ENCODE assay signal across 24 mouse cellular contexts in the genomic region with DNA sequence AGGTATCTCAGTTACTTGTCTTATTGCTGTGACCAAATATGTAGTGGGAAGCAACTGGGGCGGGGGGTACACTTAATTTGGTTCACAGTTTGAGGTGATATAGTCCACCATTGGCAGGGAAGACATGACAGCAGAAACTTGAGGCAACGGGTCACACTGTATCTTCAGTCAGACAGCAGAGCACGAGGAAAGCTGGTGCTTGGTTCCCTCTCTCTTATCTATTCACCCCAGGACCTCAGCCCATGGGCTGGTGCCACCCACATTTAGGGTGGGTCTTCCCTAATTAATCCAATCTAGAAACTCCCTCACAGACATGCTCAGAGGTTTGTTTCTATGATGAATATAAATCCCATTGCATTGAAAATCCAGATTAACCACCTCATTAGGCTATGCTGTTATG. TPM values are rescaled to one million over a fixed set of nuclear protein-coding genes. Genes with fewer than 3 reads are reported as not detected.
DNase-seq lines count a peak whose midpoint lies in the region; ATAC-seq and TF ChIP-seq lines count a peak whose summit lies in the region.
"Had no signal": no experiment of that assay in that cellular context is flagged by ENCODE, and none has a peak within 500 bp of the region (broad histone marks: within the 10 kb centered on the region; RNA-seq: fewer than 3 reads in every experiment).

No protein-coding gene starts in this region.

- H3K9ac ChIP-seq in heart, embryonic 12.5 days = no peak overlapping the region
- H3K9ac ChIP-seq in liver, embryonic 13.5 days = no peak overlapping the region
- H3K9ac ChIP-seq in stomach, postnatal 0 days (ENCODE audit: low read length) = no peak overlapping the region
- H3K9ac ChIP-seq: forebrain, embryonic 15.5 days; hindbrain, embryonic 14.5 days; neural tube, embryonic 15.5 days had no signal

- WGBS in heart, embryonic 12.5 days = 58% methylated on average over 3 of the region's 3 CpGs
- 19% methylated on average over 3 of the region's 3 CpGs for WGBS in liver, embryonic 13.5 days (ENCODE audit: insufficient replicate concordance)
- 67% methylated on average over 3 of the region's 3 CpGs for WGBS in stomach, postnatal 0 days

- H3K9me3 ChIP-seq in heart, embryonic 12.5 days (replicated peaks) = no peaks in the 10 kb centered on the region
- H3K9me3 ChIP-seq in liver, embryonic 13.5 days (replicated peaks) = no peaks in the 10 kb centered on the region
- no peaks in the 10 kb centered on the region for H3K9me3 ChIP-seq in stomach, postnatal 0 days (ENCODE audit: control insufficient read depth, low read length)
- H3K9me3 ChIP-seq: forebrain, embryonic 15.5 days; G1E; neural tube, embryonic 15.5 days had no signal

- no peak for TF ChIP-seq CTCF in stomach, postnatal 0 days (IDR thresholded peaks at IDR 0.05; ENCODE audit: low read depth)

- peak; percentile 61; the same call in 1 of the 2 replicates for ATAC-seq in heart, embryonic 12.5 days (ENCODE audit: insufficient number of reproducible peaks, low FRiP score)
- ATAC-seq in erythroblast, adult 5-6 weeks (replicated peaks; ENCODE audit: low FRiP score, poor library complexity, severe bottlenecking) = peak; percentile 88
- ATAC-seq in liver, embryonic 13.5 days (ENCODE audit: low read depth) = peak; percentile 87
- peak; percentile 75 for ATAC-seq in megakaryocyte-erythroid progenitor cell, adult 5-6 weeks (replicated peaks; ENCODE audit: low FRiP score, low TSS enrichment, poor library complexity, severe bottlenecking)
- no peak for ATAC-seq in stomach, postnatal 0 days (ENCODE audit: low FRiP score, low TSS enrichment)
- ATAC-seq: activated CD4-positive, CD25-positive, alpha-beta regulatory T cell, adult 4 months; forebrain, embryonic 15.5 days; inflammation-experienced regulatory T-cells, adult 6 months; lung, postnatal 0 days had no signal

- H3K27ac ChIP-seq in heart, embryonic 12.5 days (ENCODE audit: poor library complexity, severe bottlenecking) = no peak overlapping the region
- H3K27ac ChIP-seq in liver, embryonic 13.5 days = no peak overlapping the region
- H3K27ac ChIP-seq in stomach, postnatal 0 days (replicated peaks) = no peak overlapping the region
- H3K27ac ChIP-seq: forebrain, embryonic 15.5 days; hindbrain, embryonic 14.5 days; left cerebral cortex, adult 2 months; macrophage; neural tube, embryonic 15.5 days had no signal

- H3K4me2 ChIP-seq in heart, embryonic 12.5 days = no peak overlapping the region
- H3K4me2 ChIP-seq in liver, embryonic 13.5 days = no peak overlapping the region
- no peak overlapping the region for H3K4me2 ChIP-seq in stomach, postnatal 0 days (replicated peaks; ENCODE audit: low read depth)
- H3K4me2 ChIP-seq: forebrain, embryonic 15.5 days; hindbrain, embryonic 14.5 days; midbrain, embryonic 11.5 days; neural tube, embryonic 15.5 days had no signal

- no peak for DNase-seq in heart, postnatal 4 days
- no peak for DNase-seq in liver, embryonic 13.5 days
- no peak for DNase-seq in stomach, postnatal 0 days (ENCODE audit: low spot score)
- DNase-seq in cerebellum, postnatal 36 days = no peak
- DNase-seq: adrenal gland, postnatal 10 days; cerebellum, adult 2 months; cerebellum, postnatal 25 days; kidney, adult 8-10 months; kidney, postnatal 10 days; right cerebral cortex, adult 18-20 months had no signal

- no peak overlapping the region for H3K4me3 ChIP-seq in heart, embryonic 12.5 days
- H3K4me3 ChIP-seq in liver, embryonic 13.5 days (replicated peaks) = no peak overlapping the region
- H3K4me3 ChIP-seq in stomach, postnatal 0 days (ENCODE audit: low read depth, low read length) = no peak overlapping the region
- H3K4me3 ChIP-seq: forebrain, embryonic 15.5 days; left cerebral cortex, adult 2 months; neural tube, embryonic 15.5 days had no signal

- no peaks in the 10 kb centered on the region for H3K4me1 ChIP-seq in heart, embryonic 12.5 days (replicated peaks)
- H3K4me1 ChIP-seq in liver, embryonic 13.5 days (replicated peaks) = peaks cover 13% of the 10 kb centered on the region
- H3K4me1 ChIP-seq in stomach, postnatal 0 days (replicated peaks; ENCODE audit: control insufficient read depth, insufficient read depth) = no peaks in the 10 kb centered on the region
- H3K4me1 ChIP-seq: forebrain, embryonic 15.5 days had no signal

- H3K27me3 ChIP-seq in heart, embryonic 12.5 days (replicated peaks) = no peaks in the 10 kb centered on the region
- no peaks in the 10 kb centered on the region for H3K27me3 ChIP-seq in liver, embryonic 13.5 days
- H3K27me3 ChIP-seq in stomach, postnatal 0 days (ENCODE audit: control insufficient read depth, insufficient read depth, low read length) = no peaks in the 10 kb centered on the region
- H3K27me3 ChIP-seq: CH12.LX; forebrain, embryonic 15.5 days; neural tube, embryonic 15.5 days had no signal

- no peaks in the 10 kb centered on the region for H3K36me3 ChIP-seq in heart, embryonic 12.5 days
- H3K36me3 ChIP-seq in liver, embryonic 13.5 days = no peaks in the 10 kb centered on the region
- H3K36me3 ChIP-seq in stomach, postnatal 0 days (ENCODE audit: control insufficient read depth, insufficient read depth, low read length) = no peaks in the 10 kb centered on the region
- H3K36me3 ChIP-seq: forebrain, embryonic 15.5 days; G1E; neural tube, embryonic 15.5 days had no signal

- TF ChIP-seq EP300 in stomach, postnatal 0 days (optimal IDR thresholded peaks at IDR 0.05) = no peak

RNA-seq across cellular contexts. Expression of gene Otud1, which starts 56.5 kb away (rescaled TPM):
- polyA plus RNA-seq in heart, embryonic 12.5 days (2016; fragmentation: Nextera tagmentation; extraction: Ambion mirVana) = 11.6 and 12.3 TPM in 2 replicates
- total RNA-seq in heart, postnatal 4 days (2021) = 10 to 100 TPM; 37.0 to 38.4 TPM
- 1.3 and 5.6 TPM in 2 replicates for total RNA-seq in erythroblast, adult 5-6 weeks (2015; ENCODE audit: low replicate concordance)
- 2.1 and 2.8 TPM in 2 replicates for total RNA-seq in erythroblast, adult 5-6 weeks (2017; ENCODE audit: low replicate concordance)
- 0.48 and 0.65 TPM in 2 replicates for polyA plus RNA-seq in liver, embryonic 13.5 days (2015; fragmentation: Nextera tagmentation; extraction: Ambion mirVana)
- total RNA-seq in megakaryocyte-erythroid progenitor cell, adult 5-6 weeks (2014; fragmentation: Nextera tagmentation) = 2.5 and 2.7 TPM in 2 replicates
- 5.9 and 6.1 TPM in 2 replicates for total RNA-seq in megakaryocyte-erythroid progenitor cell, adult 5-6 weeks (2017)
- 3.3 and 4.7 TPM in 2 replicates for polyA plus RNA-seq in stomach, postnatal 0 days (2015; fragmentation: Nextera tagmentation; extraction: Ambion mirVana)
- polyA plus RNA-seq: G1E had no signal

Comparison
In these comparisons a context has a peak if more than half of its experiments do, and no peak if none do; other contexts are left out.
1. RNA of gene Otud1, which starts 56.5 kb away (total RNA-seq): 37.0 to 38.4 TPM in heart, postnatal 4 days; 2.5 to 6.1 TPM in megakaryocyte-erythroid progenitor cell, adult 5-6 weeks and 1.3 to 5.6 TPM in erythroblast, adult 5-6 weeks; every median in the first group is over 4 times any median in the second.